Comparison of ENCODE assay signal across 8 mouse cellular contexts in genomic region chr1:46851586-46851985, GRCm38 (mm10). TPM values are rescaled to one million over a fixed set of nuclear protein-coding genes. Genes with fewer than 3 reads are reported as not detected.
DNase-seq lines count a peak whose midpoint lies in the region; ATAC-seq and TF ChIP-seq lines count a peak whose summit lies in the region.

No protein-coding gene starts in this region.

- peak overlapping the region in 1 of 2 experiments; percentile 96; a peak in 2 of 4 replicates for H3K4me3 ChIP-seq in heart, embryonic 14.5 days (ENCODE audit: control insufficient read depth in 1 of 2, insufficient read depth in 1 of 2, low read depth in 1 of 2, low read length in 2 of 2)
- no peak overlapping the region; the same call in 1 of the 2 replicates for H3K4me3 ChIP-seq in ES-Bruce4 (ENCODE audit: low read depth, low read length)
- H3K4me3 ChIP-seq in forebrain, embryonic 16.5 days (replicated peaks; ENCODE audit: low read length): 0 out of 2 replicates have a peak overlapping the region, but pooled peaks have one; percentile 9
- H3K4me3 ChIP-seq in midbrain, embryonic 10.5 days: peak overlapping the region; percentile 79

- 63% methylated on average over 4 of the region's 4 CpGs for WGBS in heart, embryonic 14.5 days
- WGBS in forebrain, embryonic 16.5 days: 57% methylated on average over 4 of the region's 4 CpGs
- 75% methylated on average over 4 of the region's 4 CpGs for WGBS in midbrain, embryonic 10.5 days

- no peak for ATAC-seq in heart, embryonic 14.5 days (ENCODE audit: insufficient number of reproducible peaks, insufficient read depth, low FRiP score, low read depth)
- no peak for ATAC-seq in forebrain, embryonic 16.5 days

- no peaks in the 10 kb centered on the region for H3K27me3 ChIP-seq in heart, embryonic 14.5 days (ENCODE audit: control insufficient read depth, insufficient read depth, low read length)
- H3K27me3 ChIP-seq in ES-Bruce4 (ENCODE audit: control insufficient read depth, insufficient read depth, low read length, poor library complexity, severe bottlenecking): no peaks in the 10 kb centered on the region
- H3K27me3 ChIP-seq in forebrain, embryonic 16.5 days (replicated peaks; ENCODE audit: control insufficient read depth, insufficient read depth, low read length): no peaks in the 10 kb centered on the region
- no peaks in the 10 kb centered on the region for H3K27me3 ChIP-seq in midbrain, embryonic 10.5 days (ENCODE audit: low read depth, poor library complexity, severe bottlenecking)

- no peak for TF ChIP-seq CTCF in ES-Bruce4 (IDR thresholded peaks at IDR 0.05; ENCODE audit: low read depth, low read length)

- H3K4me1 ChIP-seq in heart, embryonic 14.5 days (ENCODE audit: control insufficient read depth in 2 of 2, insufficient read depth in 2 of 2, low read length in 2 of 2): peaks cover 2 to 16% of the 10 kb centered on the region in 2 experiments
- H3K4me1 ChIP-seq in ES-Bruce4 (ENCODE audit: control insufficient read depth, insufficient read depth, low read length): no peaks in the 10 kb centered on the region
- H3K4me1 ChIP-seq in forebrain, embryonic 16.5 days (replicated peaks; ENCODE audit: control insufficient read depth, insufficient read depth, low read length): peaks cover 19% of the 10 kb centered on the region
- peaks cover 31% of the 10 kb centered on the region for H3K4me1 ChIP-seq in midbrain, embryonic 10.5 days

- peak overlapping the region; percentile 38; the same call in 1 of the 2 replicates for H3K9ac ChIP-seq in heart, embryonic 14.5 days (ENCODE audit: low read length)
- peak overlapping the region; percentile 81 for H3K9ac ChIP-seq in ES-Bruce4 (ENCODE audit: low read depth, poor library complexity, severe bottlenecking)
- no peak overlapping the region for H3K9ac ChIP-seq in forebrain, embryonic 16.5 days (replicated peaks; ENCODE audit: low read depth, low read length)

- 0 out of 4 replicates have a peak overlapping the region, but pooled peaks of 1 of the 2 experiments have one; percentile 19 for H3K27ac ChIP-seq in heart, embryonic 14.5 days (replicated peaks in 1 of 2; ENCODE audit: control insufficient read depth in 1 of 2, insufficient read depth in 1 of 2, low read depth in 2 of 2, low read length in 2 of 2)
- peak overlapping the region; percentile 51 for H3K27ac ChIP-seq in ES-Bruce4 (ENCODE audit: insufficient read depth, low read length)
- H3K27ac ChIP-seq in forebrain, embryonic 16.5 days (ENCODE audit: low read length): no peak overlapping the region
- H3K27ac ChIP-seq in midbrain, embryonic 10.5 days (replicated peaks): no peak overlapping the region

- H3K36me3 ChIP-seq in heart, embryonic 14.5 days (ENCODE audit: control insufficient read depth, insufficient read depth, low read length): no peaks in the 10 kb centered on the region
- H3K36me3 ChIP-seq in ES-Bruce4 (ENCODE audit: control insufficient read depth, insufficient read depth, low read length, poor library complexity, severe bottlenecking): no peaks in the 10 kb centered on the region; the same call in 1 of the 2 replicates
- H3K36me3 ChIP-seq in forebrain, embryonic 16.5 days (ENCODE audit: control insufficient read depth, insufficient read depth): no peaks in the 10 kb centered on the region
- H3K36me3 ChIP-seq in midbrain, embryonic 10.5 days: no peaks in the 10 kb centered on the region

- intact Hi-C loops in heart, postnatal 10 days (cut with DNase I): loop anchor here (5.0 kb wide), 1 partner anchor 76 kb away; no protein-coding TSS in a partner anchor

- no peak for TF ChIP-seq EP300 in ES-Bruce4 (IDR thresholded peaks at IDR 0.05; ENCODE audit: insufficient read depth, low read depth, low read length)

- no peaks in the 10 kb centered on the region for H3K9me3 ChIP-seq in heart, embryonic 14.5 days (ENCODE audit: control insufficient read depth, low read length)
- H3K9me3 ChIP-seq in ES-Bruce4 (replicated peaks; ENCODE audit: control insufficient read depth, insufficient read depth, low read length, poor library complexity, severe bottlenecking): no peaks in the 10 kb centered on the region
- no peaks in the 10 kb centered on the region for H3K9me3 ChIP-seq in forebrain, embryonic 16.5 days (ENCODE audit: control insufficient read depth, low read length)
- H3K9me3 ChIP-seq in midbrain, embryonic 10.5 days (replicated peaks): no peaks in the 10 kb centered on the region

- peak overlapping the region; percentile 87 for H3K4me2 ChIP-seq in heart, embryonic 14.5 days (ENCODE audit: low read length)
- peak overlapping the region; percentile 42 for H3K4me2 ChIP-seq in forebrain, embryonic 16.5 days (ENCODE audit: low read length)

- TF ChIP-seq POLR2A in ES-Bruce4 (IDR thresholded peaks at IDR 0.05; ENCODE audit: insufficient read depth, low read length): no peak

- DNase-seq in heart, postnatal 10 days: no peak
- DNase-seq in midbrain, embryonic 10.5 days (ENCODE audit: low spot score): no peak
- no peak for DNase-seq in right cerebral cortex, adult 18-20 months
- DNase-seq in spleen, adult 12 weeks (ENCODE audit: low spot score): no peak
- DNase-seq in adipocyte (ENCODE audit: low spot score): no peak

RNA-seq across cellular contexts. Expression of gene Slc39a10, which starts 41.1 kb away (rescaled TPM):
- 27.0 and 27.8 TPM in 2 replicates for polyA plus RNA-seq in heart, embryonic 14.5 days (2014; fragmentation: Nextera tagmentation; extraction: Ambion mirVana)
- 10 to 100 TPM; 19.0 to 22.2 TPM for total RNA-seq in heart, postnatal 10 days (2021)
- polyA plus RNA-seq in ES-Bruce4 (2011; ENCODE audit: insufficient read depth, insufficient read length, low read depth, missing spikeins): 62.9 and 65.6 TPM in 2 replicates
- polyA plus RNA-seq in forebrain, embryonic 16.5 days (2015; fragmentation: Nextera tagmentation; extraction: Ambion mirVana): 59.4 and 64.7 TPM in 2 replicates
- polyA plus RNA-seq in midbrain, embryonic 10.5 days (2016; fragmentation: Nextera tagmentation; extraction: Ambion mirVana): 61.7 and 66.0 TPM in 2 replicates
